Comparison of ENCODE assay signal across 8 mouse cellular contexts in the genomic region with DNA sequence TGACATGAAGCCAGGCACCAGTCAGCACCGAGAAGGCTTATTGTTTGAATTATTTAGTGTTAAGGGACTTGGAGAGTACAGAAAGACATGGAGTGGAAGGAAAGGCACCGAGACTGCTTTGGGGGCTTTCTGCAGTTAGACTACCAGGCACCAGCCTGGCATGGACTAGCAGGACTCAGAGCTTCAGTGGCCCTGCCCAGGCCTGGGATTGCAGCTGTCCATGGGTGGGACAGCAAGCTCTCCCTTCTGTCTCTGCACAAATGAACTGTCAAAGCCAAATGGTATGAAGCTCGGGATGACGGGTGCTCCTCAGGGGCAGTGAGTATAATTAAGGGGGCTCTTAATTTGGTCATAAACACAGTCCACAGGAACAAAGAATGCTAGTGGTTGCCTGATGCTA. TPM values are rescaled to one million over a fixed set of nuclear protein-coding genes. Genes with fewer than 3 reads are reported as not detected.
A peak's percentile ranks its signal among the peaks of the same experiment; 100 is the strongest.
DNase-seq lines count a peak whose midpoint lies in the region; ATAC-seq and TF ChIP-seq lines count a peak whose summit lies in the region.

No protein-coding gene starts in this region.

- H3K27me3 ChIP-seq in erythroblast, embryonic 14.5 days (ENCODE audit: control insufficient read depth) = no peaks in the 10 kb centered on the region
- H3K27me3 ChIP-seq in C2C12 (ENCODE audit: control insufficient read depth, insufficient read depth, insufficient read length) = no peaks in the 10 kb centered on the region
- no peaks in the 10 kb centered on the region for H3K27me3 ChIP-seq in forebrain, postnatal 0 days (ENCODE audit: insufficient read depth, low read length)
- no peaks in the 10 kb centered on the region for H3K27me3 ChIP-seq in liver, embryonic 14.5 days (ENCODE audit: control insufficient read depth, insufficient read depth, low read length)

- 0 out of 2 replicates have a peak overlapping the region, but pooled peaks have one; percentile 95 for H3K27ac ChIP-seq in forebrain, postnatal 0 days (ENCODE audit: low read depth, low read length)
- H3K27ac ChIP-seq in liver, embryonic 14.5 days = peak overlapping the region; percentile 92

- peaks cover 43% of the 10 kb centered on the region for H3K79me2 ChIP-seq in C2C12 (ENCODE audit: control insufficient read depth, insufficient read depth)

- peak overlapping the region; percentile 100 for H3K4me3 ChIP-seq in erythroblast, embryonic 14.5 days (replicated peaks)
- peak overlapping the region; percentile 6 for H3K4me3 ChIP-seq in C2C12 (ENCODE audit: insufficient read depth, poor library complexity, severe bottlenecking)
- H3K4me3 ChIP-seq in forebrain, postnatal 0 days (ENCODE audit: low read depth, low read length) = no peak overlapping the region
- H3K4me3 ChIP-seq in liver, embryonic 14.5 days (ENCODE audit: insufficient read depth in 1 of 2, low read depth in 2 of 2, low read length in 2 of 2) = peak overlapping the region; percentile 76 to 96

- peaks cover 44% of the 10 kb centered on the region for H3K4me1 ChIP-seq in erythroblast, embryonic 14.5 days (ENCODE audit: control insufficient read depth)
- H3K4me1 ChIP-seq in forebrain, postnatal 0 days (ENCODE audit: insufficient read depth) = peaks cover 15% of the 10 kb centered on the region
- H3K4me1 ChIP-seq in liver, embryonic 14.5 days (replicated peaks; ENCODE audit: control insufficient read depth in 2 of 2, insufficient read depth in 2 of 2, low read length in 1 of 2) = peaks cover 12 to 19% of the 10 kb centered on the region in 2 experiments

- no peak for TF ChIP-seq EP300 in liver, embryonic 14.5 days (IDR thresholded peaks at IDR 0.05; ENCODE audit: low read depth)

- no peak for DNase-seq in forebrain, postnatal 0 days
- no peak for DNase-seq in liver, embryonic 14.5 days (ENCODE audit: low read depth in 3 of 3, low spot score in 3 of 3)
- DNase-seq in adrenal gland, adult 2 months = no peak
- no peak for DNase-seq in layer of hippocampus, postnatal 36 days
- DNase-seq in cerebellum, postnatal 10 days = no peak

- peaks cover 29% of the 10 kb centered on the region for H3K36me3 ChIP-seq in erythroblast, embryonic 14.5 days (ENCODE audit: control insufficient read depth)
- no peaks in the 10 kb centered on the region for H3K36me3 ChIP-seq in C2C12 (ENCODE audit: control insufficient read depth, insufficient read depth)
- no peaks in the 10 kb centered on the region for H3K36me3 ChIP-seq in forebrain, postnatal 0 days (ENCODE audit: insufficient read depth)
- peaks cover 6% of the 10 kb centered on the region for H3K36me3 ChIP-seq in liver, embryonic 14.5 days (replicated peaks; ENCODE audit: control insufficient read depth, insufficient read depth, low read depth)

- no peak for ATAC-seq in erythroblast, adult 5-6 weeks (replicated peaks; ENCODE audit: low FRiP score, poor library complexity, severe bottlenecking)
- no peak for ATAC-seq in forebrain, postnatal 0 days
- no peak for ATAC-seq in liver, embryonic 14.5 days (ENCODE audit: insufficient read depth)

- TF ChIP-seq CTCF in C2C12 (IDR thresholded peaks at IDR 0.05; ENCODE audit: control insufficient read depth, insufficient read depth, insufficient read length) = no peak
- no peak for TF ChIP-seq CTCF in forebrain, postnatal 0 days (IDR thresholded peaks at IDR 0.05; ENCODE audit: low read depth)
- TF ChIP-seq CTCF in liver, embryonic 14.5 days (IDR thresholded peaks at IDR 0.05; ENCODE audit: low read depth) = no peak

- H3K9ac ChIP-seq in forebrain, postnatal 0 days = no peak overlapping the region
- peak overlapping the region; percentile 97 for H3K9ac ChIP-seq in liver, embryonic 14.5 days (replicated peaks)

- H3K79me3 ChIP-seq in C2C12 (ENCODE audit: low read depth) = peaks cover 20% of the 10 kb centered on the region

- WGBS in forebrain, postnatal 0 days = 75% methylated on average over 4 of the region's 4 CpGs
- 82% methylated on average over 4 of the region's 4 CpGs for WGBS in liver, embryonic 14.5 days (ENCODE audit: insufficient replicate concordance)

- H3ac ChIP-seq in C2C12 (ENCODE audit: control insufficient read depth, insufficient read length, low read depth) = no peak overlapping the region

- peak overlapping the region; percentile 82 for H3K4me2 ChIP-seq in forebrain, postnatal 0 days (ENCODE audit: low read depth)
- H3K4me2 ChIP-seq in liver, embryonic 14.5 days (ENCODE audit: low read depth) = peak overlapping the region; percentile 85

- 0 out of 2 replicates have a peak, but pooled peaks cover 2% of the 10 kb centered on the region for H3K9me3 ChIP-seq in erythroblast, embryonic 14.5 days (ENCODE audit: control insufficient read depth, low read length)
- H3K9me3 ChIP-seq in forebrain, postnatal 0 days (ENCODE audit: low read length) = no peaks in the 10 kb centered on the region
- H3K9me3 ChIP-seq in liver, embryonic 14.5 days (ENCODE audit: control insufficient read depth, low read length) = no peaks in the 10 kb centered on the region

TF ChIP-seq in C2C12, 6 proteins besides CTCF, POLR2A, EP300 and RAD21:
- TF ChIP-seq FOSL1 (IDR thresholded peaks at IDR 0.05; ENCODE audit: insufficient read depth, low read length, poor library complexity, severe bottlenecking) = no peak
- TF ChIP-seq MYOG (IDR thresholded peaks at IDR 0.05; ENCODE audit: control insufficient read depth, extremely low read depth, insufficient read length) = no peak
- TF ChIP-seq CEBPB (IDR thresholded peaks at IDR 0.05; ENCODE audit: low read depth) = no peak
- TF ChIP-seq MYOD1 (IDR thresholded peaks at IDR 0.05; ENCODE audit: control insufficient read depth, insufficient read length, low read depth) = no peak
- TF ChIP-seq USF1 (IDR thresholded peaks at IDR 0.05; ENCODE audit: low read depth) = no peak
- no peak for TF ChIP-seq MAX (IDR thresholded peaks at IDR 0.05)

RNA-seq across cellular contexts. Expression of gene Spg7, which starts 1.3 kb away (rescaled TPM):
- 5.5 and 6.3 TPM in 2 replicates for polyA plus RNA-seq in erythroblast, embryonic 14.5 days (2012)
- total RNA-seq in erythroblast, adult 5-6 weeks (2015; ENCODE audit: low replicate concordance) = 10.6 and 14.4 TPM in 2 replicates
- 15.2 and 37.6 TPM in 2 replicates for total RNA-seq in erythroblast, adult 5-6 weeks (2017; ENCODE audit: low replicate concordance)
- 57.4 TPM for polyA plus RNA-seq in C2C12 (2012; fragmentation: generic; extraction: Trizol)
- total RNA-seq in forebrain, postnatal 0 days (2014; rRNA removed) = 56.2 and 62.8 TPM in 2 replicates
- polyA plus RNA-seq in forebrain, postnatal 0 days (2015; fragmentation: Nextera tagmentation; extraction: Ambion mirVana) = 39.8 and 52.9 TPM in 2 replicates
- polyA plus RNA-seq in liver, embryonic 14.5 days (2012; rRNA removed) = 19.0 and 26.0 TPM in 2 replicates
- 19.5 and 21.0 TPM in 2 replicates for polyA plus RNA-seq in liver, embryonic 14.5 days (2014; fragmentation: Nextera tagmentation; extraction: Ambion mirVana)
- 10 to 100 TPM; 78.4 to 80.1 TPM for total RNA-seq in adrenal gland, adult 2 months (2021)
- polyA plus RNA-seq in adrenal gland, adult 2 months (2012; rRNA removed) = 246 and 255 TPM in 2 replicates
- total RNA-seq in layer of hippocampus, postnatal 36 days (2021) = 10 to 100 TPM; 54.9 to 61.1 TPM

RNA-seq across cellular contexts. Expression of gene Ankrd11, which starts 22.0 kb away (rescaled TPM):
- 6.3 and 8.2 TPM in 2 replicates for polyA plus RNA-seq in erythroblast, embryonic 14.5 days (2012)
- total RNA-seq in erythroblast, adult 5-6 weeks (2015; ENCODE audit: low replicate concordance) = 39.3 and 53.4 TPM in 2 replicates
- 78.6 and 121 TPM in 2 replicates for total RNA-seq in erythroblast, adult 5-6 weeks (2017; ENCODE audit: low replicate concordance)
- polyA plus RNA-seq in C2C12 (2012; fragmentation: generic; extraction: Trizol) = 32.5 TPM
- total RNA-seq in forebrain, postnatal 0 days (2014; rRNA removed) = 88.7 and 103 TPM in 2 replicates
- polyA plus RNA-seq in forebrain, postnatal 0 days (2015; fragmentation: Nextera tagmentation; extraction: Ambion mirVana) = 69.4 and 73.5 TPM in 2 replicates
- polyA plus RNA-seq in liver, embryonic 14.5 days (2012; rRNA removed) = 9.9 and 12.4 TPM in 2 replicates
- polyA plus RNA-seq in liver, embryonic 14.5 days (2014; fragmentation: Nextera tagmentation; extraction: Ambion mirVana) = 10.8 and 18.5 TPM in 2 replicates
- total RNA-seq in adrenal gland, adult 2 months (2021) = 10 to 100 TPM; 65.4 to 86.9 TPM
- 54.8 and 88.0 TPM in 2 replicates for polyA plus RNA-seq in adrenal gland, adult 2 months (2012; rRNA removed)
- total RNA-seq in layer of hippocampus, postnatal 36 days (2021) = 100 to 1,000 TPM; 164 to 171 TPM

RNA-seq across cellular contexts. Expression of gene Rpl13, which starts 38.1 kb away (rescaled TPM):
- 428 and 471 TPM in 2 replicates for polyA plus RNA-seq in erythroblast, embryonic 14.5 days (2012)
- total RNA-seq in erythroblast, adult 5-6 weeks (2015; ENCODE audit: low replicate concordance) = 279 and 298 TPM in 2 replicates
- total RNA-seq in erythroblast, adult 5-6 weeks (2017; ENCODE audit: low replicate concordance) = 472 and 492 TPM in 2 replicates
- polyA plus RNA-seq in C2C12 (2012; fragmentation: generic; extraction: Trizol) = 3,422 TPM
- 2,315 and 2,714 TPM in 2 replicates for total RNA-seq in forebrain, postnatal 0 days (2014; rRNA removed)
- polyA plus RNA-seq in forebrain, postnatal 0 days (2015; fragmentation: Nextera tagmentation; extraction: Ambion mirVana) = 944 and 1,242 TPM in 2 replicates
- 1,340 and 1,385 TPM in 2 replicates for polyA plus RNA-seq in liver, embryonic 14.5 days (2012; rRNA removed)
- polyA plus RNA-seq in liver, embryonic 14.5 days (2014; fragmentation: Nextera tagmentation; extraction: Ambion mirVana) = 1,145 and 1,179 TPM in 2 replicates
- total RNA-seq in adrenal gland, adult 2 months (2021) = 100 to 1,000 TPM; 419 to 701 TPM
- polyA plus RNA-seq in adrenal gland, adult 2 months (2012; rRNA removed) = 2,347 and 2,800 TPM in 2 replicates
- total RNA-seq in layer of hippocampus, postnatal 36 days (2021) = 100 to 1,000 TPM; 391 to 451 TPM

RNA-seq across cellular contexts. Expression of gene Cpne7, which starts 53.1 kb away (rescaled TPM):
- 0.07 and 0.08 TPM in 2 replicates for polyA plus RNA-seq in erythroblast, embryonic 14.5 days (2012)
- total RNA-seq in erythroblast, adult 5-6 weeks (2015; ENCODE audit: low replicate concordance) = not detected in 2 replicates
- not detected in 2 replicates for total RNA-seq in erythroblast, adult 5-6 weeks (2017; ENCODE audit: low replicate concordance)
- polyA plus RNA-seq in C2C12 (2012; fragmentation: generic; extraction: Trizol) = 0.04 TPM
- total RNA-seq in forebrain, postnatal 0 days (2014; rRNA removed) = 30.2 and 32.6 TPM in 2 replicates
- polyA plus RNA-seq in forebrain, postnatal 0 days (2015; fragmentation: Nextera tagmentation; extraction: Ambion mirVana) = 13.5 and 25.0 TPM in 2 replicates
- polyA plus RNA-seq in liver, embryonic 14.5 days (2012; rRNA removed) = 1.7 and 1.9 TPM in 2 replicates
- 0.58 and 0.65 TPM in 2 replicates for polyA plus RNA-seq in liver, embryonic 14.5 days (2014; fragmentation: Nextera tagmentation; extraction: Ambion mirVana)
- 1 to 10 TPM; 3.8 to 5.7 TPM for total RNA-seq in adrenal gland, adult 2 months (2021)
- 5.1 and 6.1 TPM in 2 replicates for polyA plus RNA-seq in adrenal gland, adult 2 months (2012; rRNA removed)
- total RNA-seq in layer of hippocampus, postnatal 36 days (2021) = 100 to 1,000 TPM; 305 to 318 TPM
